In genomic region chr7:28436271-28436904, GRCm38 (mm10) we compare ENCODE assay signal across 8 mouse cellular contexts. TPM values are rescaled to one million over a fixed set of nuclear protein-coding genes. Genes with fewer than 3 reads are reported as not detected.
DNase-seq lines count a peak whose midpoint lies in the region; ATAC-seq and TF ChIP-seq lines count a peak whose summit lies in the region.

No protein-coding gene starts in this region.

- peaks cover 5% of the 10 kb centered on the region for H3K4me1 ChIP-seq in ES-Bruce4 (ENCODE audit: control insufficient read depth, insufficient read depth, low read length)
- H3K4me1 ChIP-seq in forebrain, embryonic 13.5 days, result peaks cover 40% of the 10 kb centered on the region
- peaks cover 50% of the 10 kb centered on the region for H3K4me1 ChIP-seq in liver, postnatal 0 days (ENCODE audit: insufficient read depth)
- H3K4me1 ChIP-seq in neural tube, embryonic 14.5 days (ENCODE audit: control insufficient read depth, insufficient read depth, low read length), result peaks cover 19% of the 10 kb centered on the region

- H3K36me3 ChIP-seq in ES-Bruce4 (ENCODE audit: control insufficient read depth, insufficient read depth, low read length, poor library complexity, severe bottlenecking), result peaks cover 7% of the 10 kb centered on the region; the same call in 1 of the 2 replicates
- H3K36me3 ChIP-seq in forebrain, embryonic 13.5 days (ENCODE audit: poor library complexity, severe bottlenecking), result peaks cover 4% of the 10 kb centered on the region
- peaks cover 3% of the 10 kb centered on the region; the same call in 1 of the 2 replicates for H3K36me3 ChIP-seq in liver, postnatal 0 days (replicated peaks; ENCODE audit: insufficient read depth, low read length)
- no peaks in the 10 kb centered on the region for H3K36me3 ChIP-seq in neural tube, embryonic 14.5 days (ENCODE audit: control insufficient read depth, insufficient read depth, low read length)

- peak overlapping the region; percentile 79 for H3K4me3 ChIP-seq in ES-Bruce4 (ENCODE audit: low read depth, low read length)
- peak overlapping the region; percentile 95 for H3K4me3 ChIP-seq in forebrain, embryonic 13.5 days
- H3K4me3 ChIP-seq in liver, postnatal 0 days (ENCODE audit: low read depth, low read length), result peak overlapping the region; percentile 91
- H3K4me3 ChIP-seq in neural tube, embryonic 14.5 days (ENCODE audit: low read depth, low read length), result peak overlapping the region; percentile 81

- no peaks in the 10 kb centered on the region for H3K9me3 ChIP-seq in ES-Bruce4 (replicated peaks; ENCODE audit: control insufficient read depth, insufficient read depth, low read length, poor library complexity, severe bottlenecking)
- H3K9me3 ChIP-seq in forebrain, embryonic 13.5 days (replicated peaks), result no peaks in the 10 kb centered on the region
- H3K9me3 ChIP-seq in liver, postnatal 0 days (ENCODE audit: low read length), result no peaks in the 10 kb centered on the region
- no peaks in the 10 kb centered on the region for H3K9me3 ChIP-seq in neural tube, embryonic 14.5 days (ENCODE audit: control insufficient read depth, low read length)

- no peak for TF ChIP-seq EP300 in ES-Bruce4 (IDR thresholded peaks at IDR 0.05; ENCODE audit: insufficient read depth, low read depth, low read length)
- TF ChIP-seq EP300 in liver, postnatal 0 days (IDR thresholded peaks at IDR 0.05; ENCODE audit: low read depth), result no peak

- peak; percentile 99 for ATAC-seq in cerebellum, adult (ENCODE audit: insufficient number of reproducible peaks, low FRiP score, low TSS enrichment)
- ATAC-seq in forebrain, embryonic 13.5 days, result peak; percentile 98
- ATAC-seq in liver, postnatal 0 days, result peak; percentile 96
- peak; percentile 98 for ATAC-seq in neural tube, embryonic 14.5 days (ENCODE audit: low read depth)

- no peak for TF ChIP-seq POLR2A in ES-Bruce4 (IDR thresholded peaks at IDR 0.05; ENCODE audit: insufficient read depth, low read length)

- under 1% methylated on average over 49 of the region's 64 CpGs for WGBS in forebrain, embryonic 13.5 days
- WGBS in large intestine, adult 2 months, result under 1% methylated on average over 59 of the region's 64 CpGs
- 2% methylated on average over 51 of the region's 64 CpGs for WGBS in liver, postnatal 0 days (ENCODE audit: insufficient replicate concordance)
- 0% methylated on average over 51 of the region's 64 CpGs for WGBS in neural tube, embryonic 14.5 days

- H3K27me3 ChIP-seq in ES-Bruce4 (ENCODE audit: control insufficient read depth, insufficient read depth, low read length, poor library complexity, severe bottlenecking), result no peaks in the 10 kb centered on the region
- no peaks in the 10 kb centered on the region for H3K27me3 ChIP-seq in forebrain, embryonic 13.5 days
- H3K27me3 ChIP-seq in liver, postnatal 0 days (ENCODE audit: insufficient read depth, low read length), result no peaks in the 10 kb centered on the region
- no peaks in the 10 kb centered on the region for H3K27me3 ChIP-seq in neural tube, embryonic 14.5 days (ENCODE audit: control insufficient read depth, insufficient read depth, low read length)

- H3K9ac ChIP-seq in ES-Bruce4 (ENCODE audit: low read depth, poor library complexity, severe bottlenecking), result peak overlapping the region; percentile 97
- peak overlapping the region; percentile 95 for H3K9ac ChIP-seq in forebrain, embryonic 13.5 days
- H3K9ac ChIP-seq in liver, postnatal 0 days (replicated peaks), result peak overlapping the region; percentile 96
- peak overlapping the region; percentile 97 for H3K9ac ChIP-seq in neural tube, embryonic 14.5 days (replicated peaks; ENCODE audit: low read depth, low read length)

- intact Hi-C loops in heart, postnatal 10 days (cut with DNase I), result loop anchor here (10.0 kb wide), 1 partner anchor 548 kb away; the partner anchor contains the start of genes Eif3k and Map4k1

- peak; percentile 100 for DNase-seq in heart, postnatal 10 days
- peak; percentile 98 for DNase-seq in large intestine, adult 2 months (ENCODE audit: low read depth, low spot score)
- DNase-seq in liver, postnatal 0 days, result peak; percentile 99
- peak; percentile 100 for DNase-seq in testis, postnatal 10 days (ENCODE audit: low spot score)

- H3K27ac ChIP-seq in ES-Bruce4 (ENCODE audit: insufficient read depth, low read length), result peak overlapping the region; percentile 39
- H3K27ac ChIP-seq in forebrain, embryonic 13.5 days, result peak overlapping the region; percentile 37; the same call in 1 of the 2 replicates
- H3K27ac ChIP-seq in liver, postnatal 0 days (ENCODE audit: low read depth), result peak overlapping the region; percentile 90
- peak overlapping the region; percentile 83 for H3K27ac ChIP-seq in neural tube, embryonic 14.5 days (ENCODE audit: low read depth, low read length)

- TF ChIP-seq CTCF in ES-Bruce4 (IDR thresholded peaks at IDR 0.05; ENCODE audit: low read depth, low read length), result peak; percentile 65
- peak; percentile 84 for TF ChIP-seq CTCF in liver, postnatal 0 days (IDR thresholded peaks at IDR 0.05; ENCODE audit: low read depth)

- H3K4me2 ChIP-seq in forebrain, embryonic 13.5 days, result peak overlapping the region; percentile 81
- peak overlapping the region; percentile 97 for H3K4me2 ChIP-seq in liver, postnatal 0 days (ENCODE audit: low read depth, low read length)
- peak overlapping the region; percentile 55 for H3K4me2 ChIP-seq in neural tube, embryonic 14.5 days (ENCODE audit: low read depth, low read length)

RNA-seq across cellular contexts. Expression of gene Gmfg, which starts 0.9 kb away (rescaled TPM):
- 37.6 and 45.2 TPM in 2 replicates for polyA plus RNA-seq in ES-Bruce4 (2011; ENCODE audit: insufficient read depth, insufficient read length, low read depth, missing spikeins)
- 2.5 and 2.8 TPM in 2 replicates for polyA plus RNA-seq in forebrain, embryonic 13.5 days (2015; fragmentation: Nextera tagmentation; extraction: Ambion mirVana)
- total RNA-seq in heart, postnatal 10 days (2021), result 1 to 10 TPM; 7.6 to 8.7 TPM
- 13.4 and 16.2 TPM in 2 replicates for polyA plus RNA-seq in large intestine, adult 2 months (2012; rRNA removed)
- 75.4 and 81.4 TPM in 2 replicates for polyA plus RNA-seq in liver, postnatal 0 days (2015; fragmentation: Nextera tagmentation; extraction: Ambion mirVana)
- 1.8 and 3.9 TPM in 2 replicates for polyA plus RNA-seq in neural tube, embryonic 14.5 days (2014; fragmentation: Nextera tagmentation; extraction: Ambion mirVana)

RNA-seq across cellular contexts. Expression of gene Lrfn1, which starts 15.4 kb away (rescaled TPM):
- polyA plus RNA-seq in ES-Bruce4 (2011; ENCODE audit: insufficient read depth, insufficient read length, low read depth, missing spikeins), result 14.6 and 21.9 TPM in 2 replicates
- polyA plus RNA-seq in forebrain, embryonic 13.5 days (2015; fragmentation: Nextera tagmentation; extraction: Ambion mirVana), result 5.9 and 6.1 TPM in 2 replicates
- total RNA-seq in heart, postnatal 10 days (2021), result 1 to 10 TPM; 2.0 to 2.7 TPM
- 1.7 and 2.0 TPM in 2 replicates for polyA plus RNA-seq in large intestine, adult 2 months (2012; rRNA removed)
- 0.12 and 0.26 TPM in 2 replicates for polyA plus RNA-seq in liver, postnatal 0 days (2015; fragmentation: Nextera tagmentation; extraction: Ambion mirVana)
- 18.8 and 23.4 TPM in 2 replicates for polyA plus RNA-seq in neural tube, embryonic 14.5 days (2014; fragmentation: Nextera tagmentation; extraction: Ambion mirVana)

RNA-seq across cellular contexts. Expression of gene Paf1, which starts 43.6 kb away (rescaled TPM):
- polyA plus RNA-seq in ES-Bruce4 (2011; ENCODE audit: insufficient read depth, insufficient read length, low read depth, missing spikeins), result 88.7 and 96.2 TPM in 2 replicates
- 95.4 and 97.1 TPM in 2 replicates for polyA plus RNA-seq in forebrain, embryonic 13.5 days (2015; fragmentation: Nextera tagmentation; extraction: Ambion mirVana)
- 10 to 100 TPM; 41.7 to 51.2 TPM for total RNA-seq in heart, postnatal 10 days (2021)
- polyA plus RNA-seq in large intestine, adult 2 months (2012; rRNA removed), result 41.4 and 54.7 TPM in 2 replicates
- polyA plus RNA-seq in liver, postnatal 0 days (2015; fragmentation: Nextera tagmentation; extraction: Ambion mirVana), result 16.9 and 21.1 TPM in 2 replicates
- 81.9 and 87.2 TPM in 2 replicates for polyA plus RNA-seq in neural tube, embryonic 14.5 days (2014; fragmentation: Nextera tagmentation; extraction: Ambion mirVana)

RNA-seq across cellular contexts. Expression of gene Med29, which starts 43.9 kb away (rescaled TPM):
- polyA plus RNA-seq in ES-Bruce4 (2011; ENCODE audit: insufficient read depth, insufficient read length, low read depth, missing spikeins), result 16.6 and 18.1 TPM in 2 replicates
- polyA plus RNA-seq in forebrain, embryonic 13.5 days (2015; fragmentation: Nextera tagmentation; extraction: Ambion mirVana), result 49.3 and 51.5 TPM in 2 replicates
- total RNA-seq in heart, postnatal 10 days (2021), result 10 to 100 TPM; 20.7 to 22.6 TPM
- 50.4 and 52.9 TPM in 2 replicates for polyA plus RNA-seq in large intestine, adult 2 months (2012; rRNA removed)
- polyA plus RNA-seq in liver, postnatal 0 days (2015; fragmentation: Nextera tagmentation; extraction: Ambion mirVana), result 18.0 and 18.6 TPM in 2 replicates
- polyA plus RNA-seq in neural tube, embryonic 14.5 days (2014; fragmentation: Nextera tagmentation; extraction: Ambion mirVana), result 38.3 and 42.2 TPM in 2 replicates

RNA-seq across cellular contexts. Expression of gene Zfp36, which starts 56.3 kb away (rescaled TPM):
- polyA plus RNA-seq in ES-Bruce4 (2011; ENCODE audit: insufficient read depth, insufficient read length, low read depth, missing spikeins), result 25.7 and 26.0 TPM in 2 replicates
- 4.5 and 4.8 TPM in 2 replicates for polyA plus RNA-seq in forebrain, embryonic 13.5 days (2015; fragmentation: Nextera tagmentation; extraction: Ambion mirVana)
- total RNA-seq in heart, postnatal 10 days (2021), result 10 to 100 TPM; 12.7 to 15.8 TPM
- 83.2 and 119 TPM in 2 replicates for polyA plus RNA-seq in large intestine, adult 2 months (2012; rRNA removed)
- 13.5 and 21.1 TPM in 2 replicates for polyA plus RNA-seq in liver, postnatal 0 days (2015; fragmentation: Nextera tagmentation; extraction: Ambion mirVana)
- 2.6 and 3.7 TPM in 2 replicates for polyA plus RNA-seq in neural tube, embryonic 14.5 days (2014; fragmentation: Nextera tagmentation; extraction: Ambion mirVana)

Comparison
In these comparisons a context has a peak if more than half of its experiments do, and no peak if none do; other contexts are left out.
1. Peak in every context shown above with its lines: DNase-seq, ATAC-seq, H3K4me3 ChIP-seq and H3K27ac ChIP-seq.
2. H3K27ac ChIP-seq: peak in every context shown above with its lines; median percentile 90 in liver, postnatal 0 days; 83 in neural tube, embryonic 14.5 days; 39 in ES-Bruce4; 37 in forebrain, embryonic 13.5 days.